Mouse (Mus musculus) embryonic facial prominence, embryonic 15.5 days (tissue): Measurements from ENCODE around the gene Pacsin1. TPM values are rescaled to one million over a fixed set of nuclear protein-coding genes. Genes with fewer than 3 reads are reported as not detected.
"Not testable (repeated sequence)": the region's sequence is repeated elsewhere in the genome, so short reads cannot be mapped to it uniquely, and the experiment has no call there.

Experiments
- ATAC-seq: fragments of 200-750 bp; cut with Nextera tagmentation; 2 replicates; pipeline ENCODE4 v1.8.0; 2017; ENCODE audit warnings: low read depth, moderate TSS enrichment; ENCODE audit not compliant: insufficient number of reproducible peaks, low FRiP score, low TSS enrichment
- H3K27ac ChIP-seq: fragments of 300-500 bp; sonication (generic); replicated peaks from 2 replicates; pipeline ENCODE4 v1.5.1; 2015; ENCODE audit warnings: mild to moderate bottlenecking, inconsistent platforms
- H3K27me3 ChIP-seq: fragments of 300-500 bp; sonication (generic); 2 replicates; pipeline ENCODE4 v1.6.1; 2015; ENCODE audit warnings: inconsistent platforms
- H3K36me3 ChIP-seq: fragments of 300-500 bp; sonication (generic); 2 replicates; pipeline ENCODE4 v1.6.1; 2015; ENCODE audit warnings: mild to moderate bottlenecking, inconsistent platforms
- H3K4me1 ChIP-seq: fragments of 300-500 bp; sonication (generic); 2 replicates; pipeline ENCODE4 v1.6.1; 2015; ENCODE audit warnings: inconsistent platforms
- H3K4me2 ChIP-seq: fragments of 300-500 bp; sonication (generic); replicated peaks from 2 replicates; pipeline ENCODE4 v1.6.1; 2015; ENCODE audit warnings: mild to moderate bottlenecking, inconsistent platforms
- H3K4me3 ChIP-seq: fragments of 300-500 bp; sonication (generic); replicated peaks from 2 replicates; pipeline ENCODE4 v1.5.1; 2015; ENCODE audit warnings: mild to moderate bottlenecking, inconsistent platforms
- H3K9ac ChIP-seq: fragments of 300-500 bp; sonication (generic); 2 replicates; pipeline ENCODE4 v1.6.1; 2015; ENCODE audit warnings: inconsistent platforms
- H3K9me3 ChIP-seq: fragments of 300-500 bp; sonication (generic); replicated peaks from 2 replicates; pipeline ENCODE4 v1.6.1; 2016; ENCODE audit warnings: inconsistent platforms
- WGBS: fragments of 180-500 bp; shearing (Covaris S2); methylation state at CpG from one replicate; pipeline ENCODE4 v1.1.7; 2015; 5-methylcytosine and 5-hydroxymethylcytosine counted together
- polyA plus RNA-seq: library from polyadenylated mRNA; unstranded; fragments of >200 nt; fragmentation: Nextera tagmentation; extraction: Ambion mirVana; gene quantifications from 2 replicates; pipeline ENCODE4 v1.2.1, GENCODE M21; 2015

The Pacsin1 gene
- polyA plus RNA-seq, 1 experiment from 2014 or later: 5.2 TPM

GRCm38 (mm10) chr17:27637333-27637732 lies 18.0 kb upstream of the Pacsin1 start:
- ATAC-seq: no peak
- no peaks in the 10 kb centered on the region for H3K27me3 ChIP-seq
- 63% methylated on average over 9 of the region's 9 CpGs for WGBS
- peaks cover 10% of the 10 kb centered on the region for H3K36me3 ChIP-seq
- H3K9ac ChIP-seq: no peak overlapping the region
- no peaks in the 10 kb centered on the region for H3K9me3 ChIP-seq
- H3K4me1 ChIP-seq: peaks cover 27% of the 10 kb centered on the region
- H3K27ac ChIP-seq: 0 out of 2 replicates have a peak overlapping the region, but pooled peaks have one; percentile 17
- no peak overlapping the region for H3K4me2 ChIP-seq
- no peak overlapping the region for H3K4me3 ChIP-seq

GRCm38 (mm10) chr17:27638921-27639332 lies 16.4 kb upstream of the Pacsin1 start:
- 79% methylated on average over 20 of the region's 20 CpGs for WGBS
- no peaks in the 10 kb centered on the region for H3K9me3 ChIP-seq

GRCm38 (mm10) chr17:27639851-27640250 lies 15.5 kb upstream of the Pacsin1 start:
- not testable (repeated sequence) for H3K4me3 ChIP-seq, H3K9me3 ChIP-seq, H3K27ac ChIP-seq, H3K36me3 ChIP-seq, ATAC-seq, H3K27me3 ChIP-seq, H3K9ac ChIP-seq, H3K4me2 ChIP-seq
- H3K4me1 ChIP-seq: peaks cover 20% of the 10 kb centered on the region
- WGBS: 90% methylated on average over 6 of the region's 6 CpGs

More at GRCm38 (mm10) chr17:27638921-27639332, 16.4 kb upstream of the Pacsin1 start:
- no peak overlapping the region for H3K4me2 ChIP-seq
- peaks cover 21% of the 10 kb centered on the region for H3K4me1 ChIP-seq
- H3K9ac ChIP-seq: no peak overlapping the region
- no peaks in the 10 kb centered on the region for H3K27me3 ChIP-seq
- no peak overlapping the region for H3K27ac ChIP-seq
- no peak overlapping the region for H3K4me3 ChIP-seq
- ATAC-seq: no peak
- H3K36me3 ChIP-seq: no peaks in the 10 kb centered on the region

GRCm38 (mm10) chr17:27642491-27643062 lies 12.7 kb upstream of the Pacsin1 start:
- Histone ChIP-seq H3K4me3 (no peak overlapping the region), H3K36me3 (no peaks in the 10 kb centered on the region), H3K27me3 (no peaks in the 10 kb centered on the region), H3K9ac (no peak overlapping the region), H3K4me2 (no peak overlapping the region), H3K9me3 (no peaks in the 10 kb centered on the region), H3K27ac (peak overlapping the region; percentile 61; the same call in 1 of the 2 replicates), H3K4me1 (peaks cover 11% of the 10 kb centered on the region)
- no peak; the same call in 1 of the 2 replicates for ATAC-seq
- 20% methylated on average over 12 of the region's 12 CpGs for WGBS

- WGBS: 35% methylated on average over 6 of the region's 6 CpGs
- ATAC-seq: no peak
- H3K9ac ChIP-seq: no peak overlapping the region
These were observed 12.2 kb upstream of the Pacsin1 start for GRCm38 (mm10) chr17:27643101-27643500.

GRCm38 (mm10) chr17:27643756-27644155 lies 11.6 kb upstream of the Pacsin1 start:
- Histone ChIP-seq H3K36me3 (no peaks in the 10 kb centered on the region), H3K4me1 (peaks cover 11% of the 10 kb centered on the region), H3K9ac (no peak overlapping the region), H3K4me2 (no peak overlapping the region), H3K27me3 (no peaks in the 10 kb centered on the region), H3K4me3 (no peak overlapping the region), H3K9me3 (no peaks in the 10 kb centered on the region), H3K27ac (no peak overlapping the region)
- 78% methylated on average over 9 of the region's 9 CpGs for WGBS
- ATAC-seq: no peak

More at GRCm38 (mm10) chr17:27643101-27643500, 12.2 kb upstream of the Pacsin1 start:
- peaks cover 11% of the 10 kb centered on the region for H3K4me1 ChIP-seq
- peak overlapping the region; percentile 61; the same call in 1 of the 2 replicates for H3K27ac ChIP-seq
- H3K27me3 ChIP-seq: no peaks in the 10 kb centered on the region
- no peaks in the 10 kb centered on the region for H3K9me3 ChIP-seq
- H3K4me3 ChIP-seq: no peak overlapping the region
- H3K4me2 ChIP-seq: no peak overlapping the region
- no peaks in the 10 kb centered on the region for H3K36me3 ChIP-seq

- no peak overlapping the region for H3K9ac ChIP-seq
- no peak overlapping the region for H3K4me3 ChIP-seq
- no peak overlapping the region for H3K27ac ChIP-seq
- 36% methylated on average over 2 of the region's 2 CpGs for WGBS
- H3K36me3 ChIP-seq: no peaks in the 10 kb centered on the region
- H3K4me1 ChIP-seq: peaks cover 11% of the 10 kb centered on the region
- no peaks in the 10 kb centered on the region for H3K9me3 ChIP-seq
- H3K4me2 ChIP-seq: no peak overlapping the region
- no peak for ATAC-seq
- no peaks in the 10 kb centered on the region for H3K27me3 ChIP-seq
These were observed 10.7 kb upstream of the Pacsin1 start for GRCm38 (mm10) chr17:27644572-27644971.

- ATAC-seq: no peak
These were observed 9.5 kb upstream of the Pacsin1 start for GRCm38 (mm10) chr17:27645807-27646206.

GRCm38 (mm10) chr17:27650160-27650559 lies 5.1 kb upstream of the Pacsin1 start:
- no peak for ATAC-seq
- H3K27me3 ChIP-seq: peaks cover 5% of the 10 kb centered on the region
- 10% methylated on average over 12 of the region's 12 CpGs for WGBS

More at GRCm38 (mm10) chr17:27645807-27646206, 9.5 kb upstream of the Pacsin1 start:
- Histone ChIP-seq H3K4me3 (no peak overlapping the region), H3K9me3 (no peaks in the 10 kb centered on the region), H3K9ac (no peak overlapping the region), H3K27me3 (no peaks in the 10 kb centered on the region), H3K4me1 (peaks cover 11% of the 10 kb centered on the region), H3K4me2 (no peak overlapping the region), H3K27ac (no peak overlapping the region), H3K36me3 (no peaks in the 10 kb centered on the region)
- WGBS: 43% methylated on average over 7 of the region's 7 CpGs

GRCm38 (mm10) chr17:27650586-27650985 lies 4.7 kb upstream of the Pacsin1 start:
- H3K9me3 ChIP-seq: no peaks in the 10 kb centered on the region
- no peak overlapping the region for H3K27ac ChIP-seq
- WGBS: 79% methylated on average over 13 of the region's 13 CpGs
- H3K36me3 ChIP-seq: no peaks in the 10 kb centered on the region
- no peak overlapping the region for H3K4me2 ChIP-seq
- no peak overlapping the region for H3K9ac ChIP-seq
- no peak overlapping the region for H3K4me3 ChIP-seq
- ATAC-seq: no peak
- H3K27me3 ChIP-seq: peaks cover 10% of the 10 kb centered on the region
- H3K4me1 ChIP-seq: peaks cover 7% of the 10 kb centered on the region

More at GRCm38 (mm10) chr17:27650160-27650559, 5.1 kb upstream of the Pacsin1 start:
- Histone ChIP-seq H3K9ac (no peak overlapping the region), H3K4me2 (no peak overlapping the region), H3K9me3 (no peaks in the 10 kb centered on the region), H3K4me1 (peaks cover 3% of the 10 kb centered on the region), H3K27ac (no peak overlapping the region), H3K36me3 (no peaks in the 10 kb centered on the region), H3K4me3 (no peak overlapping the region)

GRCm38 (mm10) chr17:27652046-27652790 lies 3.1 kb upstream of the Pacsin1 start:
- H3K9ac ChIP-seq: no peak overlapping the region
- H3K36me3 ChIP-seq: no peaks in the 10 kb centered on the region
- H3K4me1 ChIP-seq: peaks cover 18% of the 10 kb centered on the region
- peaks cover 22% of the 10 kb centered on the region for H3K27me3 ChIP-seq
- WGBS: 83% methylated on average over 23 of the region's 23 CpGs
- H3K4me2 ChIP-seq: no peak overlapping the region
- no peaks in the 10 kb centered on the region for H3K9me3 ChIP-seq
- no peak overlapping the region for H3K27ac ChIP-seq
- no peak overlapping the region for H3K4me3 ChIP-seq
- ATAC-seq: no peak
